Mouse (Mus musculus) thymus, postnatal 4 days (tissue): ENCODE measurements around the gene Cyp26b1.

Source experiments
- DNase-seq: peaks from one replicate; pipeline ENCODE4 v3.0.0; 2021

Gene Cyp26b1

DNA sequence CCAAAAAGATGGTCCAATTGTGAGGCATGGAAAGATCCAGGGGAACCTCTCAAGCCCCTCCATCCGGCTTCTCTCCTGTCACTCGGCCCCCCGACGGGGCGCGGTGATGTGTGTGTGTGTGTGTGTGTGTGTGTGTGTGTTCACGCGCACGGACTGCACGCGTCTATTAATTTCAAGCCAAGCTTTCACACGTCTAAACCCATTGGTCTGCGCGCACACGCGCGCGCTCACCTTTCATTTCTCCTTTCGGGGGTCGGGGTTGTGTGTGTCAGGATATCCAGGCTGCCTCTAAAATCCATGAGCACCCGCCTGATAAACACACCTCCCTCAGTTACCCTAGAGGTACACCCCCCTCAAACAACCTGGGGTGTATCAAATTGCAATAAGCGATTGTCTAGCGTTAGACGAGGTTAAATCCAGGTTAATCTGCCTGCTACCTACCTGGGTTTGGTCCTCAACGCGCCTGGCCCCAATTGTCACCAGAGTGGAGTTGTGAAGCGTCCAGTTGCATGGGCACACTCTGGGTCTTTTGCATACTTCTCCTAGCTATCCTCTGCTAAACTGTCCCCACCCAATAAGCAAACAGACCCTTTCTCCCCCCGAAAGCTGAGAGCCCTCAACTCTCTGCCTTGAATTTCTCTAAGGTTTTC is 7.0 kb downstream of the Cyp26b1 start:
- peak; percentile 8 for DNase-seq

DNA sequence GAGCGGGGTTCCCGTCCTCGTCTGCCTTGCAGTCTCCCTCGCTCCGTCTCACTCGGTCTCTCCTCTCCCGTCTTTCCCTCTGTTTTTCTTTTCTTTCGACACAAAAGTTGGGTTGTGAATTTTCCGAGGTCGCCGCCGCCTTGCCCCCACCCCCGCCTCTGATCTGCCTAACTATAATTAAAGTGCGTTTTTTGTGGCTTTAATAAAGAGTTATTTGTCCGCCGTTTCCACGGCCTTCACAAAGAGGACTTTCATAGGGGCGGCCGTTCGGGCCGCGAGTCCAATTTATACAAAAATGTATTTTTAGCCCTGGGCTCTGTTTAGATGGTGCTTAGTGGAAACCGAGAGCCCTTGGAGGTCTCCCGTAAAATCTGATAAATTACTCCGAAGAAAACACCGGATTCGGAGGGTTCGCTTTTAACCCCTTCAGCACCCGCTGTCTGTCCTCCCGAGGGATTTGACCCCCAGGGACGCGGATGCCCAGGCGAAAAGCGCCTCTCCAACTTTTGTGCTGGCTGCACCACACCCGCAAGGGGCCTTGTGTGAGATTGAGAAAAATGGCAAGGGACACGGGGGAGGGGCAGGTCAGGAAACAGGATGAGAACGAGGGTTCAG is 7.9 kb downstream of the Cyp26b1 start:
- DNase-seq: no peak

DNA sequence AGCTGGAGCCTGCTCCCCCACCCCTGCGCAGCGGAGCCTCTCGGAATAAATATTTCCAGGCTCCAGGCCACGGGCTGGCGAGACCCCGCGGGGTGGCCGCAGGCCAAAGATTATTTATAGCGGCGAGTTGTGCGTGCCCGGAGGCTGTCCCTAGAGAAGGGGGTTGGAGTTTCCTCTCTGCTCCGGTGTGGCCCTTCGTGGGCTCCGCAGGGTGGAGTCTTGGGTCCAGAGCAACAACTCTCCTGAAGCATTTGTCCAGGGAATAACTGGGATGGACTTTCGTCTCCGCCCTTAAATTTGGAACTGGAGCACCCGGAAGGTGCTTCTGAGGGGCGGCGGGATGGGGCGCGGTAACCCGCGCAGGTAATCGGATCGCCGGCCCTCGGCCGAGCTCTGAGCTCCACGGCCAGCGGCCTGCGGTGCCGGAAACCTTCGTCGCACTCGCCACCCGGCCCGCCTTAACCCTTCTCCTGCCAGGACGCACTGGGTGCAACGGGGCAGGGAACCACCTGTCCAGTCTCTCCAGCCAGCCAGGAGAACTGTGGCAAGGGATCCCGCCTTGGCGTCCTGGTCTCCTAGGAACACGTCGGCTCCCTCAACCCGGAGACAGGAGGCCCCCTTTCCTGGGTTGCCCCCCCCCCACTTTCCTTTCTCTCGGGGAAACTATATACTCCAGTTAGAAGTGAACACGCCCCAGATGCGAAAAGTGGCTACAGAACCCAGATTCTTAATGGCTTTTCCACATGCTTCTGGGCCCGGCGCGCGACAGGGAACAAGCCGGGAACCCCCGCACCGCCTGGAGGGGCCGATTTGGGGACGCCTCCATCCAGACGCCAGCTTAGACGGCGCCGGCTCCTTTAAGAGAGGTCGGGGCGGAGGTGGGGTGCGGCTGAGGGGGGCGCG is 8.7 kb downstream of the Cyp26b1 start:
- DNase-seq: peak; percentile 55

DNA sequence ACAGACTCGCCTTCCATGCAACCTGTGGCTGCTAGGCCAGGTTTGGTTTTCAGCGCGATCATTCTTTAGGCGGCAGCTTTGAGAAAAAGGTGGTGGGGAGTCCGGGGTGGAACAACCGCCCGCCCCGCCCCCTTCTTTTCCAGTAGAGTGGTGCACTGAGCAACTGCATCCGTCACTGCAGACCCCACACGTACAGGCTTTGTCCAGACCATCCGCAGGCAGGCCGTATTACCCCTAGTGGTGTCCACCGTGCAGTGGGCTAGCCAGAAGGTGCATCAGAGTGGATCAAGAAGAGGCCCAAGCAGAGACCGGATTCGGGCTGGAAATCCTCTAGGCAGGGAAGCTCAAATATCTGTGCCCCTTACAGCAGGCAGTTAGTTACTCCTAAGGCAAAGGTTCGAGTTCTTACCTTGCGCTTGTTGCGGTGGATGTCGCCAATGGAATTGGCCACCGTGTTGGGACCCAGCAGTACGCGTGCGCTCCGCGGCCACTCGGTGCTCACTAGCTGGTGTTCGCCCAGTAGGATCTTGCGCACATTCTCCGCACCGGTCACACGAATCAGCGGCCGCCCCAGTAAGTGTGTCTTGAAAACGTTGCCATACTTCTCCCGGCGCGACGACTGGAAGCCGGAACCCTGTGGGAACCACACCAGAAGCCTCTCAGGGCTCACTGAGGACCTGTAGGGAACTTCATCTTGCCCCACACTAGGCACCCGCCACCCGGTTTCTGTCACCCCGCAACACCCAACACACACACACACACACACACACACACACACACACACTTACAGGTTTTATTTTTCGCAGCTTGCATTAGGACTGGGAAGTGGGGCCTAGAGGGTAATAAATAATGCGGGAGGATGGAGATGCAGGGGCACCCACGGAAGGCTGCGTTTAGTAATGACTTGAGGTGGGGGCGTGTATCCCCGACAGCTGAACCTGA is 9.6 kb downstream of the Cyp26b1 start:
- DNase-seq: peak; percentile 55

DNA sequence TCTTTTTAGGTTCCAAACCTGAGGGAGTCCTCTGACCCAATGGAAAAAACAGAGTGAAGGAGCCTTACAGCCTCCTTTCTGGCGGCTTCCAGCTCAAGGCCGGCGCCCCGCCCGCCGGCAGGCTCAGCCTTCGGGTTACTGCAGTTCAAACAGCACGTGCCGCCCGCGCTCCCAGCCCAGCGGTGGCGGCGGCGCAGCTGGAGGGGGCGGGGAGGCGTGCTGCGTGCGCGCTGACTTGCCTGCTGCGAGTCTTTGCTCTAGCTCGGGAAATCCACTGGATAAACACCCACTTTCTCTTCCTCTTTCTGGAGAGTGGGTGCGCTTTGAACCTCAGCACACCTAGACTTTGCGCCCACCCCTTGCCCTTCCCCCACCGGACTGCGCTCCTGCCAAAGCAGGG is 10.3 kb downstream of the Cyp26b1 start:
- peak; percentile 90 for DNase-seq

DNA sequence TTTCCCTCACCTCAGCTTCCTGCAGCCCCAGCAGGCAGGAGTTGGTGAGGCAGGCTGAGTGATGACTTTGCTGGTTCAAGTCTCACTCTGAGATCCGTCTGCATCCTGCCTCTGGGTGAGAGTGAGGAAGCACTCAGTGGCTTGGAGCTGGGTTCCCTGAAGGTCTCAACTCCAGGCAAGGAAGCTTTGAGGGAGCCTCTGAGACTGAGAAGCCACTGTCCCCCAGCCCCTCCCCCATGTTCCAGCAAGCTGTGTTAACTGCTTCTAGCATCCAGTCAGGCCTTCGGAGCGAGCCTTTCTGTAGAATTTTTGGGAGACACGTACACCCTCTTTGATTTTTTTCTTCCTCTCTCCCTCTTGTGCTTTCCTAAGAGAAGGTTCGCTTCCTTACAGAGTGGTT is 10.9 kb downstream of the Cyp26b1 start:
- DNase-seq: no peak

DNA sequence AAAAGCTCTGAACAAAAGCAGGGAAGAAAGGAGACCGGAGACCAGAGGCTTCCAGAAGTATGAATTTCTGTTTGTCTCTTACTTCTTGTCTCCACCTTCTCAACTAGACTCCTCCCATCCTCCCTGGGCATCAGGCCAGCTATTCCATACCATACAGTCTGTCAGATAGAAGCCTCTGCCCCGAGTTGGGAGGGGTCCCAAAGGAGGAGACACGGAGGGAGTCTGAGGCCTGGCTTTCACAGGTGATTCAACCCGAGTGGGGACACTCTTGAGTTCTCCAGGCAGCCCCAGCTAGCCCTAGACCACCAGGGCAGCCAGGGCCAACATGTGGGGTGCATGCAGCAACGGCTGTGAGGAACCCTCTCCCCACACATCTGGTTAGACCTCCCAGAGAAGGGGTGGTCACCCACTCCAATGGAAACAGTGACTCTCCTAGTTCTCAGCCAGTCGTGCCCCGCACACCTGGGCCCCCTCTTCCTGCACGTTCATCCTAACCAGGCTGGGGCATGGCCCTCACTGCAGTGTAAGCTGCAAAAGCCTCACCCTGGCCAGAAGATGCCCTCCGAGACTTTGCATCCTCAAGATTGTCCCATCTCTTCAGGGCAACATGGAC is 11.8 kb downstream of the Cyp26b1 start:
- no peak for DNase-seq

DNA sequence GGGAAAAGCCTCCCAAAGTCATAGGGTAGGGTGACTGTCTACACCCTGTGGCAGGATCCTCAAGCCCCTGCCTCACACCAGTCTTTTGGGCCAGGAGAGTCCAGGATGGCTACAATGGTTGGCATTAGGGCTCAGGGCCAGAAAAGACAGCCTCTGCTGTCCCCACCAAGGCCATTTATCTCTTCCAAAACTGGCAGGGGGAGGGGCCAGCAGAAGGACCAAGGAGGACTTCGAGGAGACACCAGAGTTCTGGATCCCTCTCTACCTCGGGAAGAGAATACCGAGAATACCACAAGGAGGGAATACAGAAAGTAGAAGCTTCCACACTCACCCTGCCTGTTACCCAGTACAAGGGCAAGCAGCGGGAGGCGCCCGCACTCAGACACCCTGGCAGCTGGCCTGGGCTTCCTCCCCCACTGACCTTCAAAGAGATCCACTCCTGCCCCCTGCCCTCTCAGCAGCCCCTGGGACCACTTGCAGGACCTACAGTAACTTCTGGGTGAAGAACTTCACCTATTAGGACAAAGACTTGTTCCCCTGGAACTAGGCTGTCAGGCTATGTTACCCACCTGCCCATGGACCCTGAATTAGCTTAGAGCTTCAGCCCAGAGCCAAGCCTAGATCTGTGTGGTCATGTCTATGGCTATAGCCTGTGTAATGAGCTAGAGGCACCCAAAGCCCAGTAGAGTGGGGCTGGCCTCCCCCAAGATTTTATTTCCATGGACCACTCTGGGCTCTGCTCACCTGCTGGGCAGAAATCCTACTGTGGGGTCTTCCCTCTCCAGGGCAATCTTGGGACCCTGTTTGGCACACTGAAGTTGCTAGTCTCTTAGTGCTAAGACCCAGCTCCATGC is 12.5 kb downstream of the Cyp26b1 start:
- no peak for DNase-seq

DNA sequence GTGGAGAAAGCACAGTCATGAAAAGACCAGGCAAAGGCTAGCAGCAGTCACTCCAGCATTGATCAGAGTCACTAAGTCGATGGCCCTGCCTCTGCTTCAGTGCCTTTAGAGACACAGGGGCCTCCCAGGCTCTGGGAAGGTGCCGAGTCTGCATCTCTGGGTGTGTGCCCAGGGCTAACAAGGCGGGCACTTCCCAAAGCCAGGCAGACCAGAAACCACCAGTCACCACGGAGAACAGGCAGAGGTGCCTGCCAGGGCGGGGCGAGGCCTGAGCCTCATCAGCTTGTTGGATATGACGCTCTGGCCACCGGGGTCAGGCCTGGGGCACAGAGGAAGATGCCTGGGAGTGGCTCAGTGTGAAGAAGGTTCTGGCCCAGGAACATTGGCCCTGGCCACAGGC is 14.2 kb downstream of the Cyp26b1 start:
- no peak for DNase-seq

DNA sequence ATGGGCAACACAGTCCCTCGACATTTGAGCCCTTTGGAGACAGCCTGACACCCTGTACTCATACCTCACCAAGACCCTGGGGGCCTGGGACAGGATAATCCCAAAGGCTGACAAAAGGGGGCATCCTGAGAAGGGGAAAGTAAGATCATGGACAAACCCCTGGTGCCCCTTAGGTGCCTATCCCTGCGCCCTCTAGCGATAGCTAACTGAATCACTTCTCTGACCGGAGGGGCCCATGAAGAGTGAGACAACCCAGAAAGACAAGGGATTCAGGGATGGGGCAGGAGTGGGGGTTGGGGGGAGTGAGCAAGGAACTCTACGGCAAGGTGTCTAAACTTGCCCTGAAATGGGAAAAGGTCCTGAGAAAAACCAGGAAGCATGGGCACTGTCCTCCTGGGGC is 14.8 kb downstream of the Cyp26b1 start:
- DNase-seq: peak; percentile 62

DNA sequence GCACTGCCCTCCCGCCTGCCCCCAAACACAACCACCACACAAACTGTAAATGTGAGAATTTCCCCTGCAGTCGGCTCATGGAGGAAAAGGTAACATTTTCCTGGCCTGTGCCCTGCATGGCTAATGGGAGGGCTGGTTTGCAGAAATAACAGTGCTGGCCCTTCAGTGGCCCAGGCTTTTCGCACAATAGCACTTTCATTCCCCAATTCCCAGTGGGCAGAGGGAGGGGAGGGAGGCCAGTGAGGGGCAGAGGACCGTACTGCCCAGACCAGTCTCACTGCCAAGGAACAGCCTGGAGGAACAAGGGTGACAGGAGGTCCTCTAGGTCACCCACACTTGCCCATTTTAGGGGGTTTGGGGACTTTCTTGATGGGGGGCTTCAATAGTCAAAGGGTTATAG is 15.8 kb downstream of the Cyp26b1 start:
- no peak for DNase-seq

DNA sequence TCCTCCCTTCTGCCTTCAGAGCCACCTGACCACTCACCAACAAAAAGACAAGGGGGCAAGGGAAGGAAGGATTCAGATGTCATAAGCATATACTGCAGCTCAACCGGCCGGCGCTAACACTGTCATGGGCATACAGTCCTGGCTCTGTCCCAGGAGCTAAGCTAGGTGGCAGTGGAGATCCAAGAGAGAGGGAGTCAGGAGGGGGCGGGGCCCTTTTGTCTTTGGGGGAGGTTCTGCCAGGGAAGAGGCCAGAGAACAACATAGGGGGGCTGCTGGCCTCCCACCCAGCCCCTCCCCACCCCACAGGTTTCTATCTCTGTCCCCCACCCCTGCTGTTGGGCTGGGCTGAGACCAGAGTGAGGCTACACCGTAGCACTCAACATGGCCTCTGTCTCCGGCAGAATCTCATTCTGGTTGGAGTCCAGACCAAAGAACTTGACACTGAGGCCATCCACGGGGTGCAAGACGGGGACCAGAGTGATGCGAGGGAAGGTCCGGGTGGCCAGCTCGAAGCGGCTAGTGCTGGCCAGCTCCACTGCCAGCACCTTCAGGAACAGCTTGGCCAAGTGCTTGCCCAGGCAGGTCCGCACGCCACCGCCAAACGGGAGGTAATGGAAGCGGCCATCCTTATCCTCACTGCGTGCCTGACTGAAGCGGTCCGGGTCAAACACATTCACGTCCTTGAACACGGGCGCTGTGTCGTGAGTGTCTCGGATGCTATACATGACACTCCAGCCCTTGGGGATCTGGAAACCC is 19.6 kb downstream of the Cyp26b1 start:
- no peak for DNase-seq

DNA sequence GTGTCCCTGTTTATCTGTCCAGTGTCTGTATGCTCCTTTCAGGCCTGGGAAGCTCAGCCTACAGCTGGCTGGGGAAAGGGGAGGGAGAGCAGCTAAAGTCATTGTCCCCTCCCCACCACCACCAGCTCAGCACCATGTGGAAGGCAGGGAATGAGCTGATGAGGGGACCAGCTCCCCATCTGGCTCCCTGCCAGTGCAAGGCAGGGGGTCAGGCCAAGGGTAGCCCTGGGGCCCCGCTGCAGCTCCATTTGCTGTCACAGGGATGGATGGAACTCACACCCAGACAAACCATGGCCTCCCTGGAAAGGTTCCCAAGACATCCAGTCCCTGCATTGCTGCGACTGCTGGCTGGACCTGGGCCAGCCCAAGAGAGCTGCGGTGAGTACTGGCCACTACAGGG is 23.7 kb downstream of the Cyp26b1 start:
- no peak for DNase-seq

DNA sequence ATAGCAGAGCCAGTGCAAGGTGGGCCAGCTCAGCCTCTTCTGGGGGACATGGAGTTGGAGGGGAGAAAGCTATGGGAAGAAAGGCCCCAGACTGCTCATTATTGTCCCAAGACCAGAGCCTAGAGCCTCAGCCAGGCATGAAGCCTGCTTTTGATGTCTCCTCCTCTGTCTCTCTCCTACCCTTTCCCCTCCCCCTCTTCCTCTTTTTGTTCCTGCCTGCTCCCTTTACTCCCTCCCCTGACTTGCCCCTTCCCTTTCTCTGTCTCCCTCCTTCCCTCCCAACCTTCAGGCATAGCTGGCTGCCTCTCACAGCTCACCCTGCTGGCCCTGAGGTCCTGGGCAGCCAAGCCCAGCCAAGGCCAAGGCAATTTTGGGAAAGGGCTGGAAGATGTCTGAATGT is 24.1 kb downstream of the Cyp26b1 start:
- no peak for DNase-seq

DNA sequence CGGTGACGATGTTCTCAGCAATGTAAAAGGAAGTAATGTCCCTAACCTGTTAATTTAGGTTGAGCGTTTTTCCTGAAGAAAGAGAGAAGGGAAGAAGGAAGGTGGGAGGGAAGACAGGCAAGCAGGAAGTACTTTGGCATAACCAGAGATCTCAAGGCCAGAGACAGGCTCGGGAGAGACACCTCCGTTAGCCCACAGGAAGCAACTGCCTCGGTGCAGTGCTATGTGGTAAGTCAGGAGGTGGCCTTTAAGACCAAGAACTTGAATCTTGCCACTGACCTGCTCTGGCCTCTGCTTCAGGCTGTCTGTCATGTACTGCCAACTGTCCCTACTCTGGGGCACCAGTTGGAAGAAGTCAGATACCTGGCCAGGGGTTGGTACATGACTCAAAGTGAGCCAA is 24.8 kb downstream of the Cyp26b1 start:
- DNase-seq: no peak

DNA sequence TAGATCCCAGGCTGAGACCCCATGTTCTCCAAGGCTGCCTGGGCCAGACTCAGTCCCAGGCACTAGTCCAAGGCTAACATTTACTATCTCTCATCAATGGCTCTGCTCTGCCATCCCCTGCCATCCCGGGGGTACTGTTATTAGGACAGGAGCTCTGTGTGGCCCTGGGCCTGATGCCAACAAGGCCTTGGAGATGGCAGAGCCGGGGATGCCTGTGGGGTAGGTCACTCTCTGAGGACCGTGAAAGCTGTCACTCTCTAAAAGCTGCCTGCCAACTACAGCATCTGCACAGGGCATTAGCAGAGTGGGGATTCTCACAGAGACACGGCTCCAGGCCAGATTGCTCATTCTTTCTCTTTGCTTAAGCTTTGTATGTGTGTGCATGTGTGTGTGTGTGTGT is 26.0 kb downstream of the Cyp26b1 start:
- DNase-seq: no peak

DNA sequence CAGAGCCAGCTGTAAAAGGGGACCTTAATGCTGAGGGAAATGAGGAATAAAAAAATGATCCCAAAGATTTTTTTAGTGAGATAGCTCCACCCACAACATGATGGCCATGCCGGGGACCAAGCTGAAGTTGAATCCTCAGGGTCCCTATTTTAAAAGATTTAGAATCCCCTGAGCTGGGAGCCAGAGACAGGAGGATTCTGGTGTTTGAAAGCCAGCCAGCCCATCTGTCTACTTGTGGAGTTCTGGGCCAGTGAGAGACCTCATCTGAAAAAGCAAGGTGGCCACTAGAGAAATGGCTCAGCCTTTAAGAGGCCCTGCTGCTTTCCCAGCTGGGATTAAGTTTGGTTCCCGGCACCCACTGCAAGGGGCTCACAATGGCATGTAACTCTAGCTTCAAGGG is 26.9 kb downstream of the Cyp26b1 start:
- DNase-seq: no peak

DNA sequence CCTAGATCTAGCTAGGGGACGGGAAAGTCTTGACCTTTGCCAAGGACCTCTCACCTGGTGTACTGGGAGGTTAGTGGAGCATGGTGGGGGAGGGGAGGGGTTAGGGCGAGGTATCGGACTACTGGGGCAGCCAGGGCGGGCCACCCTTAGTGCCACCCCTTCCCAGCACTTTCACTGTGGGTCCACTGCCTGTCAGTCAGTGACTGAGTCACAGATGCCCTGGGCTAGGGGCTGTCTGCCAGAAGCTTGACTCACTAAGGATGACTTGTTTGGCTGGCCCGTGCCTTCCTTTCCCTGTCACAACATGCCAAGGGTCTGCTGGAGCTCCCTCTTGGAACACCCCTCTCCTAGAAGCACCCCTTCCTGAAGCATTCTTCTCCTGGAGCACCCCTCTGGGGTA is 28.5 kb downstream of the Cyp26b1 start:
- DNase-seq: no peak

DNA sequence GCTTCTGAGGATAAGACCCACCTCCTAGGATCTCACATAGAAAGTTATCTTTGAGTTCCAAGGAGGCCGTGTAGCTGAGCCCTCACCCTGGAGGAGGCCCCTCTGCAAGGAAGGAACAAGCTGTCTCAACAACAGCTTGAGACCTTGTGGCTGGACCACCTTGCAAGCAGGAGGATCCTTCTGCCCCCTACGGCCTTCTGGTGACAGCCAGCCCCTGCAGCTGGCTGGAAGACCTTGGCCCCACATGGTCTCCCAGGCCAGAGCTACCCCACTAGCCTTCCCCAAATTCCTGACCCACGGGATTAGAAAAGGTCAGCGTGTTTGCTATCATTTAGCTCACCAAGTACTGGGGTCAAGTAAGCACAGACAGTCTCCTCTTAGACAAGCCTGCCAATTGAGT is 30.8 kb downstream of the Cyp26b1 start:
- no peak for DNase-seq

DNA sequence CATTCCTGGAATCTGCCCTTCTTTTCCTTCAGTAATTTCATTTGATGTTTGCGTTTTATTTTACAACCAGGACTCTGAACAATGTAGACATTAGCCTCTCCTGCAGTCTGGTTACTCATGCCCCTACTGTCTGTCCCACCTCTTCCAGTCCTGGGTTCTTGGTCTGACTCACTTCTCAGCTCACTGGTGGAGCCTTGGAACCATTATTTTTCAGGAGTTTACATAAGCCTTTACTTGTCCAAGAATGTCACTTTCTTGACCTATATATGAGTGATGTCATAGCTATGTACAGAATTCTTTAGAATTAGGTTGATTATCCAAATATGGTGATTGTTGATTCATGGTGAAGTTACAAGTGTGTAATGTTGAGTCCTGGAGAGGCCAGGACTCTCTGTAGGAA is 32.5 kb downstream of the Cyp26b1 start:
- no peak for DNase-seq
